Mouse (Mus musculus) bone marrow, adult 2 months (tissue): ENCODE results near the gene Slc45a2. TPM values are rescaled to one million over a fixed set of nuclear protein-coding genes. Genes with fewer than 3 reads are reported as not detected.

Experiments
- H3K27ac ChIP-seq: fragments of 200-500 bp; 2 replicates; pipeline ENCODE4 v1.5.1; 2012; ENCODE audit warnings: low read depth, mild to moderate bottlenecking, control low read depth, inconsistent platforms, low read length; ENCODE audit not compliant: control insufficient read depth, poor library complexity, insufficient read depth
- H3K4me1 ChIP-seq: fragments of 200-500 bp; 2 replicates; pipeline ENCODE4 v1.6.1; 2011; ENCODE audit warnings: low read length; ENCODE audit not compliant: control insufficient read depth, insufficient read depth
- H3K4me3 ChIP-seq: fragments of 200-500 bp; replicated peaks from 2 replicates; pipeline ENCODE3; 2011; ENCODE audit warnings: mild to moderate bottlenecking, low read depth, low read length, control low read depth; ENCODE audit not compliant: control insufficient read depth
- CTCF ChIP-seq: fragments of 200-500 bp; IDR thresholded peaks from 2 replicates; pipeline ENCODE4 v1.5.1; 2011; ENCODE audit warnings: low read length, control low read depth; ENCODE audit not compliant: control insufficient read depth, insufficient read depth
- POLR2A ChIP-seq: fragments of 200-500 bp; IDR thresholded peaks from 2 replicates; pipeline ENCODE4 v1.6.1; 2011; ENCODE audit warnings: low read depth, mild to moderate bottlenecking, control low read depth, low read length, borderline replicate concordance; ENCODE audit not compliant: control insufficient read depth
- WGBS: fragments of 180-500 bp; shearing (Covaris S2); methylation state at CpG from one replicate; pipeline ENCODE4 v1.1.7; 2018; 5-methylcytosine and 5-hydroxymethylcytosine counted together
- polyA plus RNA-seq: library from polyadenylated mRNA; stranded (reverse); fragments of >200 nt; gene quantifications from 2 replicates; pipeline ENCODE4 v1.2.4, GENCODE M21; 2011; ENCODE audit warnings: low replicate concordance; ENCODE audit not compliant: missing spikeins, insufficient read depth, insufficient read length

The Slc45a2 gene
- polyA plus RNA-seq, 1 experiment: not detected

GRCm38 (mm10) chr15:11041229-11041628 is 40.7 kb downstream of the Slc45a2 start:
- Histone ChIP-seq H3K4me3 (no peak overlapping the region), H3K27ac (no peak overlapping the region), H3K4me1 (no peaks in the 10 kb centered on the region)
- 81% methylated on average over 2 of the region's 2 CpGs for WGBS
- TF ChIP-seq POLR2A: no peak
- no peak for TF ChIP-seq CTCF

- WGBS: 54% methylated on average over 5 of the region's 5 CpGs
- no peak overlapping the region for H3K4me3 ChIP-seq
- H3K4me1 ChIP-seq: no peaks in the 10 kb centered on the region
- TF ChIP-seq POLR2A (no peak), CTCF (no peak)
- no peak overlapping the region for H3K27ac ChIP-seq
Observed at GRCm38 (mm10) chr15:11042828-11043227, 42.3 kb downstream of the Slc45a2 start.

GRCm38 (mm10) chr15:11053678-11054439 is 53.3 kb downstream of the Slc45a2 start:
- WGBS: 77% methylated on average over 10 of the region's 10 CpGs
- Histone ChIP-seq H3K27ac (no peak overlapping the region), H3K4me3 (no peak overlapping the region), H3K4me1 (no peaks in the 10 kb centered on the region)
- TF ChIP-seq CTCF (no peak), POLR2A (no peak)

GRCm38 (mm10) chr15:11054440-11055080 is 54.0 kb downstream of the Slc45a2 start:
- no peak overlapping the region for H3K27ac ChIP-seq
- TF ChIP-seq CTCF: no peak
- TF ChIP-seq POLR2A: no peak
- H3K4me1 ChIP-seq: no peaks in the 10 kb centered on the region
- 77% methylated on average over 7 of the region's 7 CpGs for WGBS
- H3K4me3 ChIP-seq: no peak overlapping the region

GRCm38 (mm10) chr15:11062903-11063302 is 62.4 kb downstream of the Slc45a2 start:
- H3K27ac ChIP-seq: no peak overlapping the region
- H3K4me1 ChIP-seq: no peaks in the 10 kb centered on the region
- TF ChIP-seq POLR2A: no peak
- no peak for TF ChIP-seq CTCF
- 57% methylated on average over 1 of the region's 1 CpGs for WGBS
- H3K4me3 ChIP-seq: no peak overlapping the region

- 21% methylated on average over 2 of the region's 2 CpGs for WGBS
- Histone ChIP-seq H3K4me1 (no peaks in the 10 kb centered on the region), H3K4me3 (no peak overlapping the region), H3K27ac (no peak overlapping the region)
- no peak for TF ChIP-seq POLR2A
- no peak for TF ChIP-seq CTCF
Observed at GRCm38 (mm10) chr15:11064160-11064557, 63.6 kb downstream of the Slc45a2 start.

- H3K27ac ChIP-seq: no peak within 1 kb of the TSS
Observed at GRCm38 (mm10) chr15:11064558-11065411, 64.3 kb downstream of the Slc45a2 start, which contains the start of gene Adamts12. Gene Adamts12 (plus strand): TSS chr15:11064790.

More at GRCm38 (mm10) chr15:11064558-11065411, 64.3 kb downstream of the Slc45a2 start, which contains the start of gene Adamts12:
- Histone ChIP-seq H3K4me1 (no peaks in the 10 kb centered on the region), H3K4me3 (no peak within 1 kb of the TSS)
- WGBS: 5% methylated on average over 25 of the region's 25 CpGs
- TF ChIP-seq CTCF (no peak), POLR2A (no peak)
